Mouse (Mus musculus) 3T3-L1 (cell line): Measurements from ENCODE around the gene Gmppa.
A peak's percentile ranks its signal among the peaks of the same experiment; 100 is the strongest.

ENCODE experiments used
- DNase-seq: peaks from one replicate; pipeline ENCODE4 v3.0.0-alpha.2; 2015; ENCODE audit warnings: low read depth, low spot score

The Gmppa gene

GRCm38 (mm10) chr1:75435475-75436328 lies at the start of gene Gmppa:
Gmppa (plus strand) TSS chr1:75435930.
- peak; percentile 95 for DNase-seq

GRCm38 (mm10) chr1:75386149-75386548 lies 49.6 kb upstream of the Gmppa start:
- no peak for DNase-seq

GRCm38 (mm10) chr1:75387469-75387928 lies 48.2 kb upstream of the Gmppa start:
- no peak for DNase-seq

- no peak for DNase-seq
These were observed 47.5 kb upstream of the Gmppa start for GRCm38 (mm10) chr1:75387929-75388897.

DNA sequence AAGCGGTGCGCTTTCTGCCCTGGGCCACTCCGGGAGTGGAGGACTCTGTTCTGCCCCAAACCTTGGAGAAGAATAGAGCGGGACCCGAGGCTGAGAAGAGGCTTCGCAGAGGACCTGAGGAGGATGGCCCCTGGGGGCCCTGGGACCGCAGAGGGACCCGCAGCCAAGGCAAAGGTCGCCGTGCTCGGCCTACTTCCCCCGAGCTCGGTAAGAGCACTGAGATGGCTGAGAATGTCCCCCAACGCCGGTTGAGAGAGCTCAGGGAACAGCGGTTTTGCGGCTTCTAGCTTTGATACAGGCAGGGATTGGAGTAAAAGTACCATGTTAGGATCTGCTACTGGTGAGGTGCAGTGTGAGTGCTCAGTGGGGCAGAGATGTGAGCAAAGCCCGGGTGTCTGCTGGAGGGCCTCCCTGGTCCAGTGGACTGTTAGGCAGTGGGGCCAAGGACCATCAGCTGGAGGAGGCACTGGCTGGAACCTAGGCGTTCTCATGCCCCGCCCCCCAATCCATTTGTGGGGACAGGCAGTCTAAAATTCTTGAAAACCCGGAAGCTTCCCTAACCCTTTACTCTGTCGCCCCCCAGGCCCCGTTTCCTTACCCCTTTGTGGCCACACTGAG lies 46.7 kb upstream of the Gmppa start:
- no peak for DNase-seq

GRCm38 (mm10) chr1:75393139-75393538 lies 42.6 kb upstream of the Gmppa start:
- DNase-seq = peak; percentile 93

- no peak for DNase-seq
These were observed 41.9 kb upstream of the Gmppa start for GRCm38 (mm10) chr1:75393846-75394245.

DNA sequence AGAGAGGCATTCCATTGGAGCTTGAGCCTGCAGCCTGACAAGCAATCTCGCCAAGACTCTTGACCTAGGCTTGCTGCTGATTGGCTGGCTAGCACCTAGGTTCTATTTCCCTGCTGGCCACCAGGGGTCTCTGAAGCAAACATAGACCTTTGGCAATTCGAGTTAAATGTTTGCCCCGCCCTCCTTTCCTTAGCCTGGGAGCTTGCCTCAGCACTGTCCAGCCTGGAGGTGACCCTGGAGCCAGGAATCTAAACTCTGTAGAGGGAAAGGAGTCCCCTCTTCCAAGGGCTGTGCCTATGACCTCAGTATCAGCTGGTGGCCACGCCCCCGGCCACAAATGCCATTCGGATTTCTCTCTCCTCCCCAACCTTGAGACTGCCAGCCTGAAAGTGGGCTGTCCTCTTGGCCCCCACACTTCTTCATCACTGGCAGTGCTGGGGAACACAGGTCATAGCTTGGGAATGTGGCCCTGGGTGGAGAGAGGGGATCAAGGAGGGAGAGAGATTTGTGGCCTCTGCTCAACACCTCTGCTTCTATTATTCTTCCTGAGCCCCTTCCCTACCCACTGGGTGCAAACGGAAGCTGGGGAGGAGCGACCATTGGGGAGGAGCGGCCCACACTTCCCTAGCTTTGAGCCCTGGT lies 36.8 kb upstream of the Gmppa start:
- peak; percentile 98 for DNase-seq

DNA sequence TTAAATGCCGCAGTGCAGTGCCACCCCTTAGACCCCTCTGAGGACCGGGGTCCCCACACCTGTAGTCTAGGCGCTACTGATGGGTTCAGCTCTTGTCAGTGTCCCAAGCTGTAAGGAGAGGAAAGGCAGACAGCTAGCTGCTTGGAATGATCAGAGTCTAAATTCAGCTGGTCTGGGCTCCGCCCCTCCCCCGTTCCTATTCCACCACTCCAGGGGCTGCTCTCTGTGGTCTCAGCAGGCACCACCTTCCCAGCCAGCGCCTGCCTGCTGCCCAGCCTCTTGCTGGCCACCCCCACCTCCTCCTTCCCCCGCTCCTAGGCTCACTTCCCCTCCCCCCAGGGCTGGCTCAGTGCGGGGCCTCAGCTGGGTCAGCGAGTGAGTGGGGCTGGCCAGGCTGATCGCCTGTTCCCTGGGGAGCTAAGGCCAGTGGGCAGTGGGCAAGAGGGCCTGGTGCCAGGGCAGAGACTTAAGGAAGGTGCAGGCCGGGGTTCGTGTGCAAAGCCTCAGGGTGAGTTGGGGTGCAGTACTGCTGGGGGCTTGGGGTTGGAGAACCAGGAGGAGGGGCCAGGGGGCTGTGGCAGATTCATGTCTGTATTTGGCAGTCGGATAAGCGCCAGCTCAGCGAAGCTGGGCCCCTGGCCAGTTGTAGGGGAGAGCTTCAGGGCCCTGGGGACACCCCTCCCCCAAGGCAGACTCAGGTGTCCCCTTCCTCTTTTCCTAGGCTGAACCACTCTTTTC lies 35.8 kb upstream of the Gmppa start:
- DNase-seq = peak; percentile 91

DNA sequence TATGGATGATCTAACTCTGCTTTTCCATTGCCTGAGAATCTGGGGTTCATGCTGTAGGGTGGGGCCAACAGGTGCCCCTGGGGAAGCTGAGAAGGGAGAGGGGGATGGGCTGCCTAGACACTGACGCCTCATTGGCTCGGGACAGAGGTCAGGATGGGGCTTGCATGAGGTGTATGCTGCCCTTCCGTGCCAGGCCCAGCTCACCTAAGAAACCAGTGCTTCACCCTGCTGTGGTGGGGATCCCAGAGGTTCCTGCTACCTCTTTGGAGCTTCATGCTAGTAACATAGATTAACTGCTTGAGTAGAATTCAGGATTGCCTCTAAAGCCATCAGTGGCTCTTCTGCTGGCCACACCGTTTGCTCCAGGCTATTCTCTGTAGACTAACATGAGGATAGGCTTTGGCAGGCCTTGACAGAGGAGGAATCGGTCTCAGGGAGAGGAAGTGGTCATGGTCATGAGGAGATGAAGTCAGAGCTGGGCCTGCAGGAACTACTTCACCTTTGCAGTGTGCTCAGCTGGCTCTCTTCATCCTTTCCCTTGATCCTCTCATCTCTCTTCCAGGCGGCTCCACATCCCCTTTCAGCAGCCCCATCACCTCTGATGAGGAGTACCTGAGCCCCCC lies 35.1 kb upstream of the Gmppa start:
- peak; percentile 75 for DNase-seq

DNA sequence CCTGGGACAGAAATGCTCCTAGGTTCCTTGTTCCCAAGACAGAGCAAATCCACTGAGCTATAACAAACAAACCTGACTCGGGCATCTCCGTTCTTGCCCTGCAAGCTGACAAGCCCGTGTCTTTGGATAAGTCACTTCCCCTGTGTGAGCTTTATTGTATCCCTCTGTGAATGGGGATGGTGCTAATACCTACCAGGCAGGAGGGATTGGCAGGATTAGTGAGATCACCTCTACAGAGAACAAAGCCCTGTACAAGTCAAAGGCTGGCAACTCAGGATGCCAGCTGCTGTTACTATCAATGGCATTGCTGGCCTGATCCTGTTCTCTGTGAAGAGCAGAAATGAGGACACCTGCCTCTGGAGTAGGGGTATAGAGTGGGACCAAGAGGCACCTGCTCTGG lies 30.2 kb upstream of the Gmppa start:
- DNase-seq = no peak

DNA sequence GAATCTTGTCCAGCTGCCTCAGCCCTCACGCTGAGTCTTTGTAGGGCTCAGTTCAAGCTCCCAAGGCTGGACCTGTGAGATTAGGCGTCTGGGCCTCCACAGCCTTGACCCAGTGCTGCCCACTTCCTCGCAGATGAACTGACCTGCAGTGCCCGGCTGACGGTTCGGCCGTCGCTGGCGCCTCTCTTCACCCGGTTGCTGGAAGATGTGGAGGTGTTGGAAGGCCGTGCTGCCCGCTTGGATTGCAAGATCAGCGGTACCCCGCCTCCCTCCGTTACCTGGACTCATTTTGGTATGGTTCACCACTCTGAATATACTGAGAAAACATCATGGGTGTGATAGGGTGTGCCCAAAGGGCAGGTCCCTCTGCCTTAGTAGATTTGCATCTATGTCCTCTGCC lies 29.6 kb upstream of the Gmppa start:
- DNase-seq = no peak

DNA sequence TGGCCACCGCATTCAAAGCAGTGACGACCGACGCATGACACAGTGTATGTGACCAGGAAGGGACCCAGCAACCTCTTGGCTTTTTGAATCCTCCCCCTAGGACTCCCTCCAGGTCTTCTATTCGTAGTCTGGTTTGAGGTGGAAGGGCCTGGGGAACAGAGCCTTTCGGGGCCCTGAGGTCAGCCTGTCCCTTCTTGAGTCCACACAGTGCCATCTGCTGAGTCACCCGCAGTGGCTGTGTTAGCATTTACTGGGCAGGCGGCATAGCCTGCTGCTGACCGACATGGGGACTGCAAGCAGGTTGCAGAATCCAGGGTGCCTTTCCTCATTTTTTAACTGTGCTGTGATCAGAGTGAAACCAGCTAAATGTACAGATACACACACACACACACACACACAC lies 28.7 kb upstream of the Gmppa start:
- DNase-seq = no peak

- DNase-seq = no peak
These were observed 27.5 kb upstream of the Gmppa start for GRCm38 (mm10) chr1:75408210-75408609.

DNA sequence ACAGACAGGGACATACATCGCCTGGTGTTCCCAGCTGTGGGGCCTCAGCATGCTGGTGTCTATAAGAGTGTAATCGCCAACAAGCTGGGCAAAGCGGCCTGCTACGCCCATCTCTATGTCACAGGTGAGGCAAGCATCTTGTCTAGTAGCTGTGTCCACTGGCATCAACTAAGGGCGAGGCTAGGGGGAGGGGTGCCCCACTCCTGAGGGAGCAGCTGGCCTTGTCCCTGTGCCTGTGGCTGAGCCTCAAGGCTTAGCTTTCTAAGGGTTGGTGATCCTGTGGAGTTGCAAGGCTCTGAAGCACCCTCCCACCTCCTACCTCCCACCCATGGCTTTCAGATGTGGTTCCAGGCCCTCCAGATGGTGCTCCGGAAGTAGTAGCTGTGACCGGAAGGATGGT lies 25.8 kb upstream of the Gmppa start:
- DNase-seq = no peak

GRCm38 (mm10) chr1:75412196-75412595 lies 23.5 kb upstream of the Gmppa start:
- no peak for DNase-seq

DNA sequence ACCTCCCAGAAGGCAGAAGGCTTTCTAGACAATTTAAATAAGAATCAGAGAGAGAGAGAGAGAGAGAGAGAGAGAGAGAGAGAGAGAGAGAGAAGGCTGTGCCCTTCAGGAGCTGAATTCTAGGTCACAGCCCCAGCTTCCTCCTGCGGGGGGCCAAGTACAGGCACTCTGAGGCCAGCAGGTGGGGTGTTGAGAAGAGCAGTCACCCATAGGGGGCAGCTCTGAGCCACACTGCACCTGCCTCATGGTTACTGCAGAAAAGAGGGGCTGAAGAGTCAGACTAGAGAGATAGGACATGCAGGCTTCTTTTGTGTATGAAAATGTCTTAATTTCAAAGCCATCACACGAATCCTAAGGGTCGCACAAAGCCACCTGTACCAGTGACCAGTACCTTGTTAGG lies 22.0 kb upstream of the Gmppa start:
- DNase-seq = peak; percentile 29

- DNase-seq = no peak
These were observed 13.9 kb upstream of the Gmppa start for GRCm38 (mm10) chr1:75421794-75422193.

DNA sequence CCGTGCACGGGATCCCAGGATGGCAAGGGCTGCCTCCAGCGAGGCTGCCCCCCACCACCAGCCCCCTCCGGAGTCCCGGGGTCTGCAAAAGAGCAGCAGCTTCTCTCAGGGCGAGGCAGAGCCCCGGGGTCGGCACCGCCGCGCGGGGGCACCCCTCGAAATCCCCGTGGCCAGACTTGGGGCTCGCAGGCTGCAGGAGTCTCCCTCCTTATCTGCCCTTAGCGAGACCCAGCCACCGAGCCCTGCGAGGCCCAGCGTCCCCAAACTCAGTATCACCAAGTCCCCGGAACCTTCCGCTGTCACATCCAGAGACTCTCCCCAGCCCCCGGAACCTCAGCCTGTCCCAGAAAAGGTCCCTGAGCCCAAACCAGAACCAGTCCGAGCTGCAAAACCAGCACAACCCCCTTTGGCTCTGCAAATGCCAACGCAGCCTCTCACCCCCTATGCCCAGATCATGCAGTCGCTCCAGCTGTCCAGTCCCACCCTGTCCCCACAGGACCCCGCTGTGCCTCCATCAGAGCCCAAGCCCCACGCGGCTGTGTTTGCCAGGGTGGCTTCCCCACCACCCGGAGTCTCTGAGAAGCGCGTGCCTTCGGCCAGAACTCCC lies 13.4 kb upstream of the Gmppa start:
- DNase-seq = no peak
